Mouse (Mus musculus): ENCODE data around the gene Kit.

Gene Kit

GRCm38 (mm10) chr5:75591567-75591966 is 16.9 kb downstream of the Kit start:
- DNase-seq = no peak

DNA sequence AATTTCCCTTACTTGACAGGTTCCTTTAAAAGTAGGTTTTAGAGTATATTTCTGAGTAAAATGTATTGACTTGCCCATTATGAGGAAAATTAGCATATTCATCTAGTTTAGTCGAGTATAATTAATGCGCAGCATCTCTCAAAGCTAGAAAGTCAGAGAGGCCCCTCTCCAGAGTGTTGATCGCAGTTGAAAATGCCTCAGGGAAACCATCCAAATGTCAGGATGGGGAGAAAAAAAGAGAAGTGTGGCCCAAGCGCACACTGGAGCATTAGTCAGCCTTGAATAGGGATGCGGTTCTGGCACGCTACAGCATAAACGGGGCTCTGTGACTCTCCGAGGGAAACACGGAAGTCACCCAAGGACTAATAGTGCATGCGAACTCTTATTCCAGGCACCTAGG is 20.6 kb downstream of the Kit start:
- no peak for DNase-seq

GRCm38 (mm10) chr5:75596211-75596610 is 21.5 kb downstream of the Kit start:
- peak; percentile 15 for DNase-seq

DNA sequence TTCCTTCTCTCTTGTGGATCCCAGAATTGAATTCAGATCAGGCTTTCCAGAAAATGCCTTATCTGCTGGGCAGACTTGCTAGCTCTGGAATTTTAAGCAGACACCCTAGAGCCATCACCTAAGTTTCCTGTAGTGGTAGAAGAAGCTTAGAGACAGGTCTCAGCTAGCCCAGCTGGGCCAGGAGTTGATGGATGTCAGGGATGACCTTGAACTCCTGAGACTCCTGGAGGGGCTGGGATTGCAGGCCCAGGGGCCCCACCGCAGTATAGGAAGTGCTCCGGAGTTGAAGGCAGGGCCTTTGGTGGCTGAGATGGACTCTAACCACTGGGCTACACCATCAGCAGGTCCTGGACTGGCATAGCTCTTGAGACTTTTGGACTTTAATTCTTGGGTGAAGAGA is 22.6 kb downstream of the Kit start:
- DNase-seq = no peak

GRCm38 (mm10) chr5:75598491-75598890 is 23.8 kb downstream of the Kit start:
- DNase-seq = no peak

- DNase-seq = no peak
Observed at GRCm38 (mm10) chr5:75599991-75600390, 25.3 kb downstream of the Kit start.

GRCm38 (mm10) chr5:75604238-75604637 is 29.5 kb downstream of the Kit start:
- no peak for DNase-seq

- no peak for DNase-seq
Observed at GRCm38 (mm10) chr5:75606898-75607297, 32.2 kb downstream of the Kit start.

GRCm38 (mm10) chr5:75607971-75608370 is 33.3 kb downstream of the Kit start:
- DNase-seq = no peak

DNA sequence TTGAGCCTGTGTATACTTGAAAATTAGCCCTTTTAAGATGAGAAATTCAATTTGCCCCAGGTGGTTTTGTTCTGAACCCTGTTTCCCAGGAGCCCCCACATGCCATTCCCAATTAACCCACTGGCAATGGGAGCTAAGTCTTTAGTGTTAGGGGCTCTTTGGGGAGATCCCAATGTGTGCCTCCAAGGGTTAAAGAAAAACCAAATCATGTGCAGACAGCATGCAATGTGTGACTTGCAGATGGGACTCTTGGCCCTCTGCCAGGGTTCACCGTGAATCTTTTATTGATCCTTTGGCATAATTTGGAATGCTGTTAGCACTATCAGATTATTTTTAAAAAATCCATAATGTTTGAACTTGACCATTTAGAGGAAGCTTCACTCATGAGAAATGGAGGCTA is 37.7 kb downstream of the Kit start:
- DNase-seq = no peak

- no peak for DNase-seq
Observed at GRCm38 (mm10) chr5:75612926-75613325, 38.2 kb downstream of the Kit start.

DNA sequence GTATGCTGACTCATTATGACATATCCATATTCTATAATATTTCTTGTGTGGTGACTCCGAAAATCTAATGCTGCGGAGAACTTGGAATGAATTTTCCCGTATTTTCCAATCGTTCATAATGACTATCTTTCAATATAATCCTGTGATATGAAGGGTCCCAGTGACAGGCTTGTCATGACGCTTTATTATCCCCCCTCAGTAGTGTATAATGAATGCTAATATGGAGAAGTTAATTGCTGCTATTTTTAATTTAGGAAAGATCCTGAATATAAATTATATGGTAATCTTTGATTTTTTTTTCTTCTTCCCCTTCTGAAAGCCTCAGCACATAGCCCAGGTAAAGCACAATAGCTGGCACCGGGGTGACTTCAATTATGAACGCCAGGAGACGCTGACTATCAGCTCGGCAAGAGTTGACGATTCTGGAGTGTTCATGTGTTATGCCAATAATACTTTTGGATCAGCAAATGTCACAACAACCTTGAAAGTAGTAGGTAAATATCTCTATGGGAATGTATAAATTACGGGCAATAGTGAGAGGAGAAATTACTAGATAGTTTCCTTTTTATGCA is 40.4 kb downstream of the Kit start:
- no peak for DNase-seq

DNA sequence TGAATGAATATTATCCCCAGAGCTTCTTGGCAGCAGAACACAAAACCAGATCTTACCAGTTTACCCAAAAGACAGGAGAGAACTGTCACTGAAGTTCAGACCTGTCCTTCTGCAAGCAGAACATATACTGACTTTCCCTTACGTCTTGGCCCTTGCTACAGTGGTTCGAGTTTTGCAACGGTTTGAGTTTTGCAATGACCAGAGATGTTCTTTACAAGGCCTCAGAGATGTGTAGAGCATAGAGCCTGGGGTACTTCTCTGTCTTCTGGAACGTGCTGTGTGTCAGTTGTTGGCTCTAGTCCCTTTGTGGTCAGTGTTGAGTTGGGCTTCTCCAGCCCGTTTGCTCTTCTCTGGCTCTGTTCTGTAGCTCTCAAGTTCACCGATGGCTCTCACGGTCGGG is 40.9 kb downstream of the Kit start:
- DNase-seq = no peak

DNA sequence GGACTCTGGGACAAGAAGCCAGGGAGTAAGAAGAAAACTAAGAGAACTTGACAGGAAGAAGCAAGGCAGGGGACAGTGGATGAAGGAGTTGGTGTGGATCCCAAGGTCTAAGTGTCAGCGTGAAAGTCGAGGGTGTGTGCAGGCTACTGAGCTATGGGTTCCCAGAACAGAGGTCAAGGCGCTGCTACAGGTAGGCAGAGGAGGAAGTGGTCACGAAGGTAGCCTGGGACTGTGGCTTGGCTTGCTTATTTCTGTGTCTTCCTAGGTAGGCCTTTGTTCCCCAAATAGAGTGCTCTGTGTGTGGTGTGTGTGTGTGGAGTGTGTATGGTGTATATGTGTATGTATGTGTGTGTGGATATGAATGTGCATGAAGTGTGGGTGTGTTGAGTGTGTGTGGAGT is 47.7 kb downstream of the Kit start:
- no peak for DNase-seq

GRCm38 (mm10) chr5:75623007-75623406 is 48.3 kb downstream of the Kit start:
- DNase-seq = no peak

GRCm38 (mm10) chr5:75623520-75623919 is 48.8 kb downstream of the Kit start:
- DNase-seq = no peak

DNA sequence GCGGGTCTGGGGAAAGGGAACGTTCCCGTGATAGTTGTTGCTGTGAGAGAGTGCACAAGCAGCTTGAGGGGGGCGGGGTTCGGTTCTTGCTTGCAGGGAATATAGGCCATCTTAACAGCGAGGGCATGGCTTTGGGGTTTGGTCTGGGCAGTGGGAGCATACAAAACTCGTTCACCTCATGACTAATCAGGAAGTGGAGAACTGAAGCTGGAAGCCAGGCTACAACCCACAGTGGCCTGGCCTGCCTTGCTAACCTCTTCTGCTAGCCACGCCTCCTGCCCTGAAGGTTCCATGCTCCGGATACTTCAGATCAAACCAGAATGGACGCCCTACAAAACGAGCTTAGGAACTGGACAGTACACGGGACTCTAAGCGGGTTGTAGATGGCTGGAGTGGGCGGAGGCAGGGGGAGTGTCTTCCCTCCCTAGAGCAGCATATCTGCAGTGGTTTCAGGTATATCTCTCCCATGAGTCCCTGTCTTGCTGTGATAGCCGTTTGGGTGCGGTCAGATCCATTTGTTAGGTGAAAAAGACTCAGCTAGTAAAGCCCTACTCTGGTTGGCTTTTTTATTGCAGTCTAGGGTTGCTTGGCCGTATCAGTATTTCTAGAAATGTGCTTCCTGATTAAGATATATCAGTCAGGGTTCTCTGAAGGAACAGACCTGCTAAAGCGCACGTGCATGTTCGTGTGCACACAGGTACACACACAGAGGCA is 49.4 kb downstream of the Kit start:
- no peak for DNase-seq

DNA sequence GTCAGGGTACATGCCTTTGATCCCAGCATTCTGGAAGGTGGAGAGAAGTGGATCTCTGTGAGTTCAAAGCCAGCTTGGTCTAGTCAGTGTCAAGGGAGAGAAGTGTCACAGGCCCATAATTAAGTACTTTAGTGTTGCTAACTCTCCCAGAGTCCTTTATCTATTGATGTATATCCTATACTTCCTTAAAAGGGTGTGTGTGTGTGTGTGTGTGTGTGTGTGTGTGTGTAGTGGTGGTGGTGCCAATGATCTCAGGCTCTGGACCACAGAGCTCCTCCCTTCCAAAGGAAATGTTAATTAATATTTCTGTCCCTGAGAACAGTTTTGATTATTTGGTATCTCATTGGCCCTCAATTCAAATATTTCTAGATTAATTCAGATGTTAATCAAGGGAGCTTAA is 50.3 kb downstream of the Kit start:
- no peak for DNase-seq

DNA sequence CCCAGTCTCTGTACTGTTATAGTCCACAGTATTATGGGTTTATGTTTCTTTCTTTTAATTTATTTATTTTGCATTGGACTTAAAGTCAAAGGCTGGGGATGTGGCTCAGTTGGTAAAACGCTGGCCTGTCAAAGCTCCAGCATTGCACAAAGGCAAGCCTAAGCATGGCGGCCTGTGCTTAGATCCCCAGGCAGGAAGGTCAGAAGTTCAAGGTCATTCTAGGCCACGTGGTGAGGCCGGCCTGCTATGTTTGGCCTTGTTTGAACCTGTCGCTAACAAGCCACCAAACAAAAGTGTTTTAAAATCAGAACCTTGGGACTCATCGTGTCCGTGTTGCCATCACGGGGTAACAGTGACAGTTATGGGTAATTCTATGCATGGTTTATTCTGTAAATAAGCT is 51.6 kb downstream of the Kit start:
- no peak for DNase-seq

GRCm38 (mm10) chr5:75626703-75627102 is 52.0 kb downstream of the Kit start:
- DNase-seq = no peak

- DNase-seq = no peak
Observed at GRCm38 (mm10) chr5:75632257-75632656, 57.5 kb downstream of the Kit start.

DNA sequence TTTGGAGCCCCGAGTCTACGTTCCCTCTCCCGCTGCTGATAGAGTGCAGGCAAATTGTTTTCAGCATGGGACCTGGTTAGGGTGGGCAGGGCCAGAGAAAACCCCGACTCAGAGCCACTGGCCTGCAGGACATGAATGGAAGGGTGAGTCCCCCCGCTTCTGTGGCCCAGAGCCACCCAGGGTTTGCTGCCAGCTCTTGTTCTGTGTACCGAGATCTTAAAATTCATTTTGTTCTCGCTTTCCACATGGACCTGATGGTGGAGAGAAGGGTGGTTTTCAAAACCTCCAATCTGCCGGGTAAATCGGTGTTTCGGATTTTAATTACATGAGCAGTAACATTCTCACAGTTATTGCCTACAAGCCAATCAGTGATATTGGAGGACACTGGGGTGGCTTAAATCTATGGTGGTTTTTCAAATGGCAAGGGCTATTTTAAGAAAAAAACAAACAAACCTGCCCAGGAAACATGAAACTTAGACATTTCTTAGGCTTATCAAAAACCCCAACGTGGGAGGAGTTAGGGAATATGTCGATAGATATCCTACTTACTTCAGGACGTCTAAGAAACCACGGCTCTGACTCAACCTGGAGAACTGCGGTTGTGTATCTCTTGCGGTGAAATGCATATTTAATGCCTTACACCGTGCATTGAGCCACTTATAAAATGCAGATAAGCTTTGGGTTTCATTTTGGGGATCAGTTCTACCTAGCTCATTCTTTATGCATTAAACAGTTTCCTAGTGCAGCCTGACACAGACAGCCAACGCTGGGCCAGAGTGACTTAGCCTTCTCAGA is 58.3 kb downstream of the Kit start:
- DNase-seq = no peak

DNA sequence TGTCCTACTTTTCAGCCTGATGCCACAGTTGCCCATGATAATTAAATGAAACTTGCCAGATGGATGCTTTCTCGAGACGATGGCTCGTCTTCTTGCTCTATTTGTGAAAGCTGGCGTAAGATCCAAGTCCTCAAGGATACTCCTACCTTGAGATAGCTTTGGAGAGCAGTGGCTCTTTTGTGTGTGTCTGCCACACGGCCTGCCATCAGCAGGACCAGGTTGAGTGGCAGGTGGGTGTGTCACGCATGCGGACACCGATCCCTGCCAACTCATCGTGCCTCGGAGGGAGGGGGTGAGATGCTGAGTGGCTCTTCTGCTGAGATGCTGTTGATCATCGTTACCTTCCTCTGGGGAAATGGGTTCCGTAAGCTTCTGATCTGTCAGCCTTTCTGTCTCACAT is 60.7 kb downstream of the Kit start:
- peak; percentile 33 for DNase-seq

GRCm38 (mm10) chr5:75640637-75641036 is 65.9 kb downstream of the Kit start:
- DNase-seq = no peak
